Mouse (Mus musculus) cerebral cortex, adult 2 months (tissue): Measurements from ENCODE around the gene Tbc1d30.

Experiments used
- WGBS: fragments of 180-500 bp; shearing (Covaris S2); methylation state at CpG from one replicate; pipeline ENCODE4 v1.1.7; 2018; 5-methylcytosine and 5-hydroxymethylcytosine counted together

Tbc1d30 gene

GRCm38 (mm10) chr10:121365781-121366272 lies 14.7 kb upstream of the Tbc1d30 start:
- WGBS = 8% methylated on average over 9 of the region's 9 CpGs

GRCm38 (mm10) chr10:121364801-121365564 lies 13.9 kb upstream of the Tbc1d30 start, which contains the start of gene Gns:
Gene Gns, plus strand, starts transcription at chr10:121365090.
- under 1% methylated on average over 72 of the region's 72 CpGs for WGBS

- WGBS = 27% methylated on average over 15 of the region's 15 CpGs
Observed at GRCm38 (mm10) chr10:121364306-121364705, 13.2 kb upstream of the Tbc1d30 start.

- 90% methylated on average over 8 of the region's 8 CpGs for WGBS
Observed at GRCm38 (mm10) chr10:121363201-121363600, 12.1 kb upstream of the Tbc1d30 start.

GRCm38 (mm10) chr10:121360358-121360757 lies 9.3 kb upstream of the Tbc1d30 start:
- WGBS = 88% methylated on average over 2 of the region's 2 CpGs

GRCm38 (mm10) chr10:121351692-121352290 lies 713 bp upstream of the Tbc1d30 start:
- WGBS = 39% methylated on average over 15 of the region's 15 CpGs

- WGBS = 14% methylated on average over 34 of the region's 35 CpGs
Observed at GRCm38 (mm10) chr10:121350357-121351065, 567 bp downstream of the Tbc1d30 start.

GRCm38 (mm10) chr10:121349244-121349643 lies 1.8 kb downstream of the Tbc1d30 start:
- WGBS = 73% methylated on average over 5 of the region's 5 CpGs

GRCm38 (mm10) chr10:121343867-121344266 lies 7.2 kb downstream of the Tbc1d30 start:
- WGBS = 54% methylated on average over 6 of the region's 6 CpGs

- 96% methylated on average over 10 of the region's 10 CpGs for WGBS
Observed at GRCm38 (mm10) chr10:121342260-121342659, 8.8 kb downstream of the Tbc1d30 start.

GRCm38 (mm10) chr10:121340754-121341593 lies 10.1 kb downstream of the Tbc1d30 start:
- 58% methylated on average over 11 of the region's 11 CpGs for WGBS

GRCm38 (mm10) chr10:121336536-121336935 lies 14.5 kb downstream of the Tbc1d30 start:
- 85% methylated on average over 14 of the region's 14 CpGs for WGBS

GRCm38 (mm10) chr10:121334576-121334975 lies 16.5 kb downstream of the Tbc1d30 start:
- 72% methylated on average over 3 of the region's 3 CpGs for WGBS

- 22% methylated on average over 7 of the region's 7 CpGs for WGBS
Observed at GRCm38 (mm10) chr10:121330940-121331339, 20.1 kb downstream of the Tbc1d30 start.

GRCm38 (mm10) chr10:121329586-121329985 lies 21.5 kb downstream of the Tbc1d30 start:
- 86% methylated on average over 4 of the region's 4 CpGs for WGBS

GRCm38 (mm10) chr10:121323493-121323892 lies 27.6 kb downstream of the Tbc1d30 start:
- 67% methylated on average over 7 of the region's 7 CpGs for WGBS

- WGBS = 79% methylated on average over 7 of the region's 7 CpGs
Observed at GRCm38 (mm10) chr10:121318397-121318950, 32.6 kb downstream of the Tbc1d30 start.

GRCm38 (mm10) chr10:121316361-121316760 lies 34.7 kb downstream of the Tbc1d30 start:
- 61% methylated on average over 10 of the region's 10 CpGs for WGBS

GRCm38 (mm10) chr10:121315321-121316283 lies 35.5 kb downstream of the Tbc1d30 start:
- 54% methylated on average over 27 of the region's 27 CpGs for WGBS

GRCm38 (mm10) chr10:121314186-121314585 lies 36.9 kb downstream of the Tbc1d30 start:
- WGBS = 62% methylated on average over 4 of the region's 4 CpGs
